Mouse (Mus musculus): ENCODE measurements around the gene Asic2. TPM values are rescaled to one million over a fixed set of nuclear protein-coding genes. Genes with fewer than 3 reads are reported as not detected.
A peak's percentile ranks its signal among the peaks of the same experiment; 100 is the strongest.

The Asic2 gene
- polyA plus RNA-seq, 1 experiment from 2014 or later = not detected

GRCm38 (mm10) chr11:81588630-81589029, 379.6 kb downstream of the Asic2 start:
- Histone ChIP-seq H3K9me3 (ENCODE audit: low read length) (no peaks in the 10 kb centered on the region), H3K4me2 (ENCODE audit: low read depth, low read length) (no peak overlapping the region), H3K4me1 (ENCODE audit: insufficient read depth) (no peaks in the 10 kb centered on the region), H3K36me3 (replicated peaks; ENCODE audit: insufficient read depth, low read length) (no peaks in the 10 kb centered on the region), H3K9ac (replicated peaks) (no peak overlapping the region), H3K27ac (ENCODE audit: low read depth) (no peak overlapping the region), H3K27me3 (ENCODE audit: insufficient read depth, low read length) (0 out of 2 replicates have a peak, but pooled peaks cover 4% of the 10 kb centered on the region), H3K4me3 (ENCODE audit: low read depth, low read length) (no peak overlapping the region)
- 8% methylated on average over 10 of the region's 10 CpGs for WGBS (ENCODE audit: insufficient replicate concordance)
- DNase-seq = peak; percentile 68
- TF ChIP-seq CTCF (IDR thresholded peaks at IDR 0.05; ENCODE audit: low read depth) (peak; percentile 75), EP300 (IDR thresholded peaks at IDR 0.05; ENCODE audit: low read depth) (no peak)
- ATAC-seq = no peak

GRCm38 (mm10) chr11:81587942-81588341, 380.3 kb downstream of the Asic2 start:
- Histone ChIP-seq H3K4me3 (ENCODE audit: low read depth, low read length) (no peak overlapping the region), H3K4me1 (ENCODE audit: insufficient read depth) (no peaks in the 10 kb centered on the region), H3K9ac (replicated peaks) (no peak overlapping the region), H3K36me3 (replicated peaks; ENCODE audit: insufficient read depth, low read length) (no peaks in the 10 kb centered on the region), H3K27me3 (ENCODE audit: insufficient read depth, low read length) (0 out of 2 replicates have a peak, but pooled peaks cover 4% of the 10 kb centered on the region), H3K9me3 (ENCODE audit: low read length) (no peaks in the 10 kb centered on the region), H3K4me2 (ENCODE audit: low read depth, low read length) (no peak overlapping the region), H3K27ac (ENCODE audit: low read depth) (no peak overlapping the region)
- TF ChIP-seq CTCF (IDR thresholded peaks at IDR 0.05; ENCODE audit: low read depth) (no peak), EP300 (IDR thresholded peaks at IDR 0.05; ENCODE audit: low read depth) (no peak)
- no peak for ATAC-seq
- no peak for DNase-seq
- WGBS (ENCODE audit: insufficient replicate concordance) = 75% methylated on average over 17 of the region's 17 CpGs

GRCm38 (mm10) chr11:81587114-81587513, 381.1 kb downstream of the Asic2 start:
- no peaks in the 10 kb centered on the region for H3K9me3 ChIP-seq (ENCODE audit: low read length)
- no peak for ATAC-seq
- no peak overlapping the region for H3K27ac ChIP-seq (ENCODE audit: low read depth)
- TF ChIP-seq EP300 (IDR thresholded peaks at IDR 0.05; ENCODE audit: low read depth) = no peak
- TF ChIP-seq CTCF (IDR thresholded peaks at IDR 0.05; ENCODE audit: low read depth) = no peak
- H3K4me3 ChIP-seq (ENCODE audit: low read depth, low read length) = no peak overlapping the region
- WGBS (ENCODE audit: insufficient replicate concordance) = 71% methylated on average over 9 of the region's 9 CpGs
- no peak for DNase-seq
- H3K4me1 ChIP-seq (ENCODE audit: insufficient read depth) = no peaks in the 10 kb centered on the region
- H3K27me3 ChIP-seq (ENCODE audit: insufficient read depth, low read length) = 0 out of 2 replicates have a peak, but pooled peaks cover 4% of the 10 kb centered on the region
- H3K9ac ChIP-seq (replicated peaks) = no peak overlapping the region
- H3K4me2 ChIP-seq (ENCODE audit: low read depth, low read length) = no peak overlapping the region
- no peaks in the 10 kb centered on the region for H3K36me3 ChIP-seq (replicated peaks; ENCODE audit: insufficient read depth, low read length)

- H3K9me3 ChIP-seq (ENCODE audit: low read length) = no peaks in the 10 kb centered on the region
- WGBS (ENCODE audit: insufficient replicate concordance) = 86% methylated on average over 9 of the region's 9 CpGs
- H3K4me1 ChIP-seq (ENCODE audit: insufficient read depth) = no peaks in the 10 kb centered on the region
- H3K9ac ChIP-seq (replicated peaks) = no peak overlapping the region
- ATAC-seq (no peak), DNase-seq (no peak)
- no peak for TF ChIP-seq EP300 (IDR thresholded peaks at IDR 0.05; ENCODE audit: low read depth)
- TF ChIP-seq CTCF (IDR thresholded peaks at IDR 0.05; ENCODE audit: low read depth) = no peak
- H3K27ac ChIP-seq (ENCODE audit: low read depth) = no peak overlapping the region
- H3K36me3 ChIP-seq (replicated peaks; ENCODE audit: insufficient read depth, low read length) = no peaks in the 10 kb centered on the region
- no peak overlapping the region for H3K4me2 ChIP-seq (ENCODE audit: low read depth, low read length)
- no peak overlapping the region for H3K4me3 ChIP-seq (ENCODE audit: low read depth, low read length)
- 0 out of 2 replicates have a peak, but pooled peaks cover 4% of the 10 kb centered on the region for H3K27me3 ChIP-seq (ENCODE audit: insufficient read depth, low read length)
These were observed 383.8 kb downstream of the Asic2 start for GRCm38 (mm10) chr11:81584506-81584905.

GRCm38 (mm10) chr11:81583195-81583594, 385.1 kb downstream of the Asic2 start:
- Histone ChIP-seq H3K9ac (replicated peaks) (no peak overlapping the region), H3K9me3 (ENCODE audit: low read length) (no peaks in the 10 kb centered on the region), H3K4me2 (ENCODE audit: low read depth, low read length) (no peak overlapping the region), H3K27me3 (ENCODE audit: insufficient read depth, low read length) (no peaks in the 10 kb centered on the region), H3K4me1 (ENCODE audit: insufficient read depth) (no peaks in the 10 kb centered on the region), H3K36me3 (replicated peaks; ENCODE audit: insufficient read depth, low read length) (no peaks in the 10 kb centered on the region), H3K4me3 (ENCODE audit: low read depth, low read length) (no peak overlapping the region), H3K27ac (ENCODE audit: low read depth) (no peak overlapping the region)
- 0 out of 2 replicates have a peak, but pooled peaks have one; percentile 18 for TF ChIP-seq CTCF (IDR thresholded peaks at IDR 0.05; ENCODE audit: low read depth)
- TF ChIP-seq EP300 (IDR thresholded peaks at IDR 0.05; ENCODE audit: low read depth) = no peak
- ATAC-seq = no peak
- 61% methylated on average over 7 of the region's 7 CpGs for WGBS (ENCODE audit: insufficient replicate concordance)
- DNase-seq = no peak

GRCm38 (mm10) chr11:81582161-81582560, 386.1 kb downstream of the Asic2 start:
- no peaks in the 10 kb centered on the region for H3K9me3 ChIP-seq (ENCODE audit: low read length)
- H3K27me3 ChIP-seq (ENCODE audit: insufficient read depth, low read length) = no peaks in the 10 kb centered on the region
- H3K4me1 ChIP-seq (ENCODE audit: insufficient read depth) = no peaks in the 10 kb centered on the region
- ATAC-seq = no peak
- TF ChIP-seq EP300 (IDR thresholded peaks at IDR 0.05; ENCODE audit: low read depth) = no peak
- no peak for TF ChIP-seq CTCF (IDR thresholded peaks at IDR 0.05; ENCODE audit: low read depth)
- H3K27ac ChIP-seq (ENCODE audit: low read depth) = no peak overlapping the region
- no peak overlapping the region for H3K4me2 ChIP-seq (ENCODE audit: low read depth, low read length)
- H3K36me3 ChIP-seq (replicated peaks; ENCODE audit: insufficient read depth, low read length) = no peaks in the 10 kb centered on the region
- no peak for DNase-seq
- no peak overlapping the region for H3K9ac ChIP-seq (replicated peaks)
- no peak overlapping the region for H3K4me3 ChIP-seq (ENCODE audit: low read depth, low read length)
- 56% methylated on average over 5 of the region's 5 CpGs for WGBS (ENCODE audit: insufficient replicate concordance)

- Histone ChIP-seq H3K4me3 (ENCODE audit: low read depth, low read length) (no peak overlapping the region), H3K27ac (ENCODE audit: low read depth) (no peak overlapping the region), H3K9me3 (ENCODE audit: low read length) (no peaks in the 10 kb centered on the region), H3K9ac (replicated peaks) (no peak overlapping the region), H3K4me1 (ENCODE audit: insufficient read depth) (no peaks in the 10 kb centered on the region), H3K27me3 (ENCODE audit: insufficient read depth, low read length) (no peaks in the 10 kb centered on the region), H3K36me3 (replicated peaks; ENCODE audit: insufficient read depth, low read length) (no peaks in the 10 kb centered on the region), H3K4me2 (ENCODE audit: low read depth, low read length) (no peak overlapping the region)
- 39% methylated on average over 6 of the region's 6 CpGs for WGBS (ENCODE audit: insufficient replicate concordance)
- no peak for TF ChIP-seq CTCF (IDR thresholded peaks at IDR 0.05; ENCODE audit: low read depth)
- ATAC-seq = no peak
- no peak for DNase-seq
These were observed 388.5 kb downstream of the Asic2 start for GRCm38 (mm10) chr11:81579753-81580152.
